Comparison of ENCODE assay signal across 20 mouse cellular contexts in genomic region chr11:115212116-115212515, GRCm38 (mm10). TPM values are rescaled to one million over a fixed set of nuclear protein-coding genes. Genes with fewer than 3 reads are reported as not detected.
DNase-seq lines count a peak whose midpoint lies in the region; ATAC-seq lines count a peak whose summit lies in the region.
"Had no signal": no experiment of that assay in that cellular context is flagged by ENCODE, and none has a peak within 500 bp of the region (broad histone marks: within the 10 kb centered on the region; RNA-seq: fewer than 3 reads in every experiment).

No protein-coding gene starts in this region.

- ATAC-seq in frontal cortex, adult (ENCODE audit: low TSS enrichment) = peak; percentile 21; the same call in 1 of the 2 replicates
- peak; percentile 43 for ATAC-seq in liver, embryonic 16.5 days (ENCODE audit: low read depth)
- ATAC-seq in liver, embryonic 11.5 days (replicated peaks; ENCODE audit: low FRiP score) = no peak
- no peak for ATAC-seq in midbrain, embryonic 13.5 days
- ATAC-seq: liver, postnatal 0 days; Patski had no signal

- 55% methylated on average over 13 of the region's 13 CpGs for WGBS in liver, embryonic 16.5 days (ENCODE audit: insufficient replicate concordance)
- WGBS in liver, embryonic 11.5 days = 56% methylated on average over 13 of the region's 13 CpGs
- 58% methylated on average over 13 of the region's 13 CpGs for WGBS in midbrain, embryonic 13.5 days

- H3K4me1 ChIP-seq in liver, embryonic 16.5 days (ENCODE audit: control insufficient read depth, low read depth, low read length) = no peaks in the 10 kb centered on the region; the same call in 1 of the 2 replicates
- peaks cover 1% of the 10 kb centered on the region; the same call in 1 of the 2 replicates for H3K4me1 ChIP-seq in liver, embryonic 11.5 days (replicated peaks; ENCODE audit: control insufficient read depth, insufficient read depth, low read length)
- H3K4me1 ChIP-seq in midbrain, embryonic 13.5 days (replicated peaks) = peaks cover 19% of the 10 kb centered on the region

- H3K9me3 ChIP-seq in liver, embryonic 16.5 days (replicated peaks; ENCODE audit: control insufficient read depth, low read length) = no peaks in the 10 kb centered on the region
- H3K9me3 ChIP-seq in liver, embryonic 11.5 days (ENCODE audit: control insufficient read depth, low read length) = no peaks in the 10 kb centered on the region
- no peaks in the 10 kb centered on the region for H3K9me3 ChIP-seq in midbrain, embryonic 13.5 days
- H3K9me3 ChIP-seq: embryonic facial prominence, embryonic 15.5 days; midbrain, embryonic 12.5 days; stomach, embryonic 15.5 days had no signal

- DNase-seq in frontal cortex, postnatal 25 days (ENCODE audit: low spot score in 2 of 2) = no peak
- no peak for DNase-seq in liver, embryonic 11.5 days (ENCODE audit: low spot score)
- peak; percentile 79 for DNase-seq in cerebellum, adult 11 months
- DNase-seq in cerebellum, postnatal 25 days = peak; percentile 87 to 89
- DNase-seq: heart, adult 2 months; heart, postnatal 10 days; kidney, adult 9 months; liver, postnatal 0 days; spleen, adult 18-20 months; thymus, postnatal 25 days had no signal

- no peak overlapping the region for H3K9ac ChIP-seq in liver, embryonic 16.5 days (ENCODE audit: low read depth, low read length)
- no peak overlapping the region for H3K9ac ChIP-seq in liver, embryonic 11.5 days (ENCODE audit: low read depth, low read length)
- H3K9ac ChIP-seq in midbrain, embryonic 13.5 days (replicated peaks) = no peak overlapping the region
- H3K9ac ChIP-seq: embryonic facial prominence, embryonic 15.5 days; liver, postnatal 0 days; midbrain, embryonic 12.5 days; stomach, embryonic 15.5 days had no signal

- no peak overlapping the region for H3K27ac ChIP-seq in liver, embryonic 16.5 days (ENCODE audit: low read length)
- H3K27ac ChIP-seq in liver, embryonic 11.5 days (ENCODE audit: low read depth, low read length) = no peak overlapping the region
- H3K27ac ChIP-seq in midbrain, embryonic 13.5 days = no peak overlapping the region
- H3K27ac ChIP-seq: embryonic facial prominence, embryonic 15.5 days; heart, adult 2 months; left cerebral cortex, adult 2 months; macrophage; midbrain, embryonic 12.5 days; stomach, embryonic 15.5 days had no signal

- H3K36me3 ChIP-seq in liver, embryonic 16.5 days (ENCODE audit: control insufficient read depth, insufficient read depth) = no peaks in the 10 kb centered on the region
- peaks cover 3% of the 10 kb centered on the region; the same call in 1 of the 2 replicates for H3K36me3 ChIP-seq in liver, embryonic 11.5 days (ENCODE audit: control insufficient read depth, insufficient read depth, low read length)
- peaks cover 39% of the 10 kb centered on the region for H3K36me3 ChIP-seq in midbrain, embryonic 13.5 days
- H3K36me3 ChIP-seq: stomach, embryonic 15.5 days had no signal

- H3K4me2 ChIP-seq in liver, embryonic 16.5 days (ENCODE audit: low read depth, low read length) = no peak overlapping the region
- H3K4me2 ChIP-seq in liver, embryonic 11.5 days = no peak overlapping the region
- no peak overlapping the region for H3K4me2 ChIP-seq in midbrain, embryonic 13.5 days (replicated peaks)
- H3K4me2 ChIP-seq: embryonic facial prominence, embryonic 15.5 days; midbrain, embryonic 12.5 days; stomach, embryonic 15.5 days had no signal

- H3K4me3 ChIP-seq in liver, embryonic 16.5 days (ENCODE audit: low read depth, low read length) = no peak overlapping the region
- no peak overlapping the region for H3K4me3 ChIP-seq in liver, embryonic 11.5 days (ENCODE audit: low read depth, low read length)
- H3K4me3 ChIP-seq in midbrain, embryonic 13.5 days (replicated peaks) = no peak overlapping the region
- H3K4me3 ChIP-seq: embryonic facial prominence, embryonic 15.5 days; heart, adult 2 months; left cerebral cortex, adult 2 months; midbrain, embryonic 12.5 days; stomach, embryonic 15.5 days had no signal

- H3K27me3 ChIP-seq in liver, embryonic 16.5 days (ENCODE audit: control insufficient read depth, insufficient read depth, low read depth, low read length) = no peaks in the 10 kb centered on the region
- H3K27me3 ChIP-seq in liver, embryonic 11.5 days (replicated peaks; ENCODE audit: control insufficient read depth, insufficient read depth, low read length) = no peaks in the 10 kb centered on the region
- no peaks in the 10 kb centered on the region for H3K27me3 ChIP-seq in midbrain, embryonic 13.5 days
- H3K27me3 ChIP-seq: embryonic facial prominence, embryonic 15.5 days; midbrain, embryonic 12.5 days; Patski; stomach, embryonic 15.5 days had no signal

RNA-seq across cellular contexts. Expression of gene Nat9, which starts 24.5 kb away (rescaled TPM):
- polyA plus RNA-seq in liver, embryonic 16.5 days (2015; fragmentation: Nextera tagmentation; extraction: Ambion mirVana) = 12.7 TPM in 2 replicates
- polyA plus RNA-seq in liver, embryonic 11.5 days (2014; fragmentation: Nextera tagmentation; extraction: Ambion mirVana) = 17.0 and 20.1 TPM in 2 replicates
- polyA plus RNA-seq in midbrain, embryonic 13.5 days (2015; fragmentation: Nextera tagmentation; extraction: Ambion mirVana) = 20.9 and 23.7 TPM in 2 replicates

RNA-seq across cellular contexts. Expression of gene Tmem104, which starts 24.8 kb away (rescaled TPM):
- polyA plus RNA-seq in liver, embryonic 16.5 days (2015; fragmentation: Nextera tagmentation; extraction: Ambion mirVana) = 5.9 and 6.4 TPM in 2 replicates
- 10.8 and 13.1 TPM in 2 replicates for polyA plus RNA-seq in liver, embryonic 11.5 days (2014; fragmentation: Nextera tagmentation; extraction: Ambion mirVana)
- polyA plus RNA-seq in midbrain, embryonic 13.5 days (2015; fragmentation: Nextera tagmentation; extraction: Ambion mirVana) = 10.3 and 10.7 TPM in 2 replicates

RNA-seq across cellular contexts. Expression of gene Slc9a3r1, which starts 49.0 kb away (rescaled TPM):
- polyA plus RNA-seq in liver, embryonic 16.5 days (2015; fragmentation: Nextera tagmentation; extraction: Ambion mirVana) = 78.8 and 88.7 TPM in 2 replicates
- 117 and 121 TPM in 2 replicates for polyA plus RNA-seq in liver, embryonic 11.5 days (2014; fragmentation: Nextera tagmentation; extraction: Ambion mirVana)
- 30.4 and 34.3 TPM in 2 replicates for polyA plus RNA-seq in midbrain, embryonic 13.5 days (2015; fragmentation: Nextera tagmentation; extraction: Ambion mirVana)

RNA-seq across cellular contexts. Expression of gene Grin2c, which starts 54.9 kb away (rescaled TPM):
- 0.05 and 0.09 TPM in 2 replicates for polyA plus RNA-seq in liver, embryonic 16.5 days (2015; fragmentation: Nextera tagmentation; extraction: Ambion mirVana)
- 0.75 and 0.89 TPM in 2 replicates for polyA plus RNA-seq in liver, embryonic 11.5 days (2014; fragmentation: Nextera tagmentation; extraction: Ambion mirVana)
- polyA plus RNA-seq in midbrain, embryonic 13.5 days (2015; fragmentation: Nextera tagmentation; extraction: Ambion mirVana) = 0.06 and 0.12 TPM in 2 replicates
- polyA plus RNA-seq: embryonic facial prominence, embryonic 15.5 days; forebrain, embryonic 11.5 days; macrophage; Patski had no signal

Comparison
In these comparisons a context has a peak if more than half of its experiments do, and no peak if none do; other contexts are left out.
1. ATAC-seq: peak in frontal cortex, adult (single experiment) and liver, embryonic 16.5 days (single experiment); none in liver, embryonic 11.5 days (single experiment) and midbrain, embryonic 13.5 days (single experiment).
2. DNase-seq: peak in cerebellum, adult 11 months (single experiment) and cerebellum, postnatal 25 days (2 of 2); none in frontal cortex, postnatal 25 days (0 of 2) and liver, embryonic 11.5 days (single experiment).